Mouse (Mus musculus): ENCODE measurements around the gene Mvk. TPM values are rescaled to one million over a fixed set of nuclear protein-coding genes. Genes with fewer than 3 reads are reported as not detected.

The Mvk gene
- polyA plus RNA-seq, 2 experiments: 48.8 to 57.0 TPM

- DNase-seq (ENCODE audit: low spot score) (no peak), ATAC-seq (ENCODE audit: low FRiP score, low read depth) (no peak)
- Histone ChIP-seq H3K4me2 (replicated peaks; ENCODE audit: low read depth, low read length, severe bottlenecking) (no peak overlapping the region), H3K4me3 (replicated peaks; ENCODE audit: low read length) (no peak overlapping the region), H3K27me3 (ENCODE audit: control insufficient read depth, insufficient read depth, low read length) (no peaks in the 10 kb centered on the region), H3K9me3 (ENCODE audit: control insufficient read depth, low read length) (no peaks in the 10 kb centered on the region), H3K4me1 (ENCODE audit: control insufficient read depth, insufficient read depth, low read length) (no peaks in the 10 kb centered on the region), H3K27ac (replicated peaks; ENCODE audit: low read depth, low read length) (no peak overlapping the region), H3K36me3 (ENCODE audit: control insufficient read depth, insufficient read depth, low read length) (peaks cover 3% of the 10 kb centered on the region; the same call in 1 of the 2 replicates), H3K9ac (ENCODE audit: low read depth, low read length, severe bottlenecking) (peak overlapping the region; percentile 21; the same call in 1 of the 2 replicates)
- TF ChIP-seq POLR2A (IDR thresholded peaks at IDR 0.05; ENCODE audit: borderline replicate concordance, extremely low read depth, insufficient read depth, insufficient read length): no peak
- 44% methylated on average over 18 of the region's 18 CpGs for WGBS
Measured at GRCm38 (mm10) chr5:114428621-114429020, 15.4 kb upstream of the Mvk start.

- Histone ChIP-seq H3K4me2 (replicated peaks; ENCODE audit: low read depth, low read length, severe bottlenecking) (no peak overlapping the region), H3K9me3 (ENCODE audit: control insufficient read depth, low read length) (no peaks in the 10 kb centered on the region), H3K4me1 (ENCODE audit: control insufficient read depth, insufficient read depth, low read length) (no peaks in the 10 kb centered on the region), H3K36me3 (ENCODE audit: control insufficient read depth, insufficient read depth, low read length) (peaks cover 8% of the 10 kb centered on the region), H3K27me3 (ENCODE audit: control insufficient read depth, insufficient read depth, low read length) (no peaks in the 10 kb centered on the region), H3K27ac (replicated peaks; ENCODE audit: low read depth, low read length) (no peak overlapping the region), H3K4me3 (replicated peaks; ENCODE audit: low read length) (no peak overlapping the region), H3K9ac (ENCODE audit: low read depth, low read length, severe bottlenecking) (no peak overlapping the region)
- ATAC-seq (ENCODE audit: low FRiP score, low read depth) (no peak), DNase-seq (ENCODE audit: low spot score) (no peak)
- WGBS: 88% methylated on average over 7 of the region's 7 CpGs
- TF ChIP-seq POLR2A (IDR thresholded peaks at IDR 0.05; ENCODE audit: borderline replicate concordance, extremely low read depth, insufficient read depth, insufficient read length): no peak
Measured at GRCm38 (mm10) chr5:114429781-114430180, 14.3 kb upstream of the Mvk start.

DNA sequence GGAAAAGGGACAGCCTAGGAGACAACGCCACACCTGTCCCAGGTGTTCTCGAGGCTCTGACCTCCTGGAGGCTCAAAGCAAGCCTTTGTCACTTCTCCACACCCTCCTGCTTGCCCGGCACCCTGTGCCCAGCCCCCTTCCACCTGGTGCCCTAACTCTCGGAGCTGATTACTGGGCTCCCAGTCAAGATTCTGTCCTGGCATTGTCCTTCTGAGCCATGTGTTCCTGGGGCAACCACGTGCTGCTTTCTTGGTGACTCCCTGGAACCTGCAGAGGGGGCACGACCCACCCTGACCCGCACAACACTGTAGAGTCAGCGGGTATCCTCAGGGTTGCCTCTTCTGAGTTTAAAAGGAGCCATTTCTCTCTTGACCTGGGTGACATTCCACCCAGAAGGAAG lies 9.7 kb upstream of the Mvk start:
- Histone ChIP-seq H3K27me3 (ENCODE audit: control insufficient read depth, insufficient read depth, low read length) (no peaks in the 10 kb centered on the region), H3K36me3 (ENCODE audit: control insufficient read depth, insufficient read depth, low read length) (peaks cover 47% of the 10 kb centered on the region), H3K4me3 (replicated peaks; ENCODE audit: low read length) (no peak overlapping the region), H3K9ac (ENCODE audit: low read depth, low read length, severe bottlenecking) (no peak overlapping the region), H3K9me3 (ENCODE audit: control insufficient read depth, low read length) (no peaks in the 10 kb centered on the region), H3K4me1 (ENCODE audit: control insufficient read depth, insufficient read depth, low read length) (no peaks in the 10 kb centered on the region), H3K4me2 (replicated peaks; ENCODE audit: low read depth, low read length, severe bottlenecking) (no peak overlapping the region), H3K27ac (replicated peaks; ENCODE audit: low read depth, low read length) (no peak overlapping the region)
- no peak for DNase-seq (ENCODE audit: low spot score)
- TF ChIP-seq POLR2A (IDR thresholded peaks at IDR 0.05; ENCODE audit: borderline replicate concordance, extremely low read depth, insufficient read depth, insufficient read length): no peak
- WGBS: 87% methylated on average over 8 of the region's 8 CpGs
- ATAC-seq (ENCODE audit: low FRiP score, low read depth): no peak

- no peak for ATAC-seq (ENCODE audit: low FRiP score, low read depth)
Measured at GRCm38 (mm10) chr5:114435588-114435987, 8.5 kb upstream of the Mvk start.

GRCm38 (mm10) chr5:114444368-114444692 lies 261 bp downstream of the Mvk start:
- Histone ChIP-seq H3K4me2 (replicated peaks; ENCODE audit: low read depth, low read length, severe bottlenecking) (peak overlapping the region; percentile 81), H3K9me3 (ENCODE audit: control insufficient read depth, low read length) (no peaks in the 10 kb centered on the region), H3K4me3 (replicated peaks; ENCODE audit: low read length) (peak overlapping the region; percentile 80), H3K4me1 (ENCODE audit: control insufficient read depth, insufficient read depth, low read length) (peaks cover 12% of the 10 kb centered on the region), H3K36me3 (ENCODE audit: control insufficient read depth, insufficient read depth, low read length) (peaks cover 22% of the 10 kb centered on the region), H3K27ac (replicated peaks; ENCODE audit: low read depth, low read length) (no peak overlapping the region), H3K27me3 (ENCODE audit: control insufficient read depth, insufficient read depth, low read length) (no peaks in the 10 kb centered on the region), H3K9ac (ENCODE audit: low read depth, low read length, severe bottlenecking) (peak overlapping the region; percentile 66)
- DNase-seq (ENCODE audit: low spot score): no peak
- ATAC-seq (ENCODE audit: low FRiP score, low read depth): peak; percentile 21
- 0 out of 2 replicates have a peak, but pooled peaks have one; percentile 34 for TF ChIP-seq POLR2A (IDR thresholded peaks at IDR 0.05; ENCODE audit: borderline replicate concordance, extremely low read depth, insufficient read depth, insufficient read length)
- under 1% methylated on average over 21 of the region's 21 CpGs for WGBS

More at GRCm38 (mm10) chr5:114435588-114435987, 8.5 kb upstream of the Mvk start:
- H3K27ac ChIP-seq (replicated peaks; ENCODE audit: low read depth, low read length): no peak overlapping the region
- H3K4me1 ChIP-seq (ENCODE audit: control insufficient read depth, insufficient read depth, low read length): no peaks in the 10 kb centered on the region
- H3K4me3 ChIP-seq (replicated peaks; ENCODE audit: low read length): no peak overlapping the region
- TF ChIP-seq POLR2A (IDR thresholded peaks at IDR 0.05; ENCODE audit: borderline replicate concordance, extremely low read depth, insufficient read depth, insufficient read length): no peak
- H3K9me3 ChIP-seq (ENCODE audit: control insufficient read depth, low read length): no peaks in the 10 kb centered on the region
- no peak overlapping the region for H3K4me2 ChIP-seq (replicated peaks; ENCODE audit: low read depth, low read length, severe bottlenecking)
- no peak for DNase-seq (ENCODE audit: low spot score)
- no peak overlapping the region for H3K9ac ChIP-seq (ENCODE audit: low read depth, low read length, severe bottlenecking)
- WGBS: 94% methylated on average over 13 of the region's 14 CpGs
- H3K27me3 ChIP-seq (ENCODE audit: control insufficient read depth, insufficient read depth, low read length): no peaks in the 10 kb centered on the region
- peaks cover 47% of the 10 kb centered on the region for H3K36me3 ChIP-seq (ENCODE audit: control insufficient read depth, insufficient read depth, low read length)

GRCm38 (mm10) chr5:114449011-114449410 lies 4.9 kb downstream of the Mvk start:
- Histone ChIP-seq H3K27ac (replicated peaks; ENCODE audit: low read depth, low read length) (no peak overlapping the region), H3K9me3 (ENCODE audit: control insufficient read depth, low read length) (no peaks in the 10 kb centered on the region), H3K9ac (ENCODE audit: low read depth, low read length, severe bottlenecking) (no peak overlapping the region), H3K4me1 (ENCODE audit: control insufficient read depth, insufficient read depth, low read length) (peaks cover 8% of the 10 kb centered on the region), H3K4me2 (replicated peaks; ENCODE audit: low read depth, low read length, severe bottlenecking) (no peak overlapping the region), H3K36me3 (ENCODE audit: control insufficient read depth, insufficient read depth, low read length) (peaks cover 56% of the 10 kb centered on the region), H3K4me3 (replicated peaks; ENCODE audit: low read length) (no peak overlapping the region), H3K27me3 (ENCODE audit: control insufficient read depth, insufficient read depth, low read length) (no peaks in the 10 kb centered on the region)
- TF ChIP-seq POLR2A (IDR thresholded peaks at IDR 0.05; ENCODE audit: borderline replicate concordance, extremely low read depth, insufficient read depth, insufficient read length): no peak
- 83% methylated on average over 4 of the region's 4 CpGs for WGBS
- DNase-seq (ENCODE audit: low spot score) (no peak), ATAC-seq (ENCODE audit: low FRiP score, low read depth) (no peak)

Data from limb, embryonic 14.5 days (tissue).